Mouse (Mus musculus): ENCODE data around the gene Kctd14. TPM values are rescaled to one million over a fixed set of nuclear protein-coding genes. Genes with fewer than 3 reads are reported as not detected.

Gene Kctd14
- polyA plus RNA-seq, 1 experiment: not detected

GRCm38 (mm10) chr7:97416906-97417777 is 34.0 kb upstream of the Kctd14 start, which contains the start of gene Thrsp:
Thrsp (minus strand) TSS chr7:97417730.
- Histone ChIP-seq H3K4me1 (ENCODE audit: control insufficient read depth, insufficient read depth, low read length) (peaks cover 12% of the 10 kb centered on the region; the same call in 1 of the 2 replicates), H3K4me3 (ENCODE audit: insufficient read depth, low read depth, low read length) (peak within 1 kb of the TSS; percentile 27), H3K27ac (ENCODE audit: insufficient read depth, low read depth, low read length) (no peak within 1 kb of the TSS)
- TF ChIP-seq CTCF (IDR thresholded peaks at IDR 0.05; ENCODE audit: insufficient read depth, low read depth, low read length) (no peak), POLR2A (IDR thresholded peaks at IDR 0.05; ENCODE audit: insufficient read depth, low read depth, low read length) (no peak)
- WGBS: 56% methylated on average over 25 of the region's 25 CpGs

GRCm38 (mm10) chr7:97418717-97419116 is 32.4 kb upstream of the Kctd14 start:
- peaks cover 8% of the 10 kb centered on the region; the same call in 1 of the 2 replicates for H3K4me1 ChIP-seq (ENCODE audit: control insufficient read depth, insufficient read depth, low read length)
- H3K27ac ChIP-seq (ENCODE audit: insufficient read depth, low read depth, low read length): no peak overlapping the region
- WGBS: 68% methylated on average over 5 of the region's 5 CpGs
- no peak overlapping the region for H3K4me3 ChIP-seq (ENCODE audit: insufficient read depth, low read depth, low read length)
- no peak for TF ChIP-seq POLR2A (IDR thresholded peaks at IDR 0.05; ENCODE audit: insufficient read depth, low read depth, low read length)
- no peak for TF ChIP-seq CTCF (IDR thresholded peaks at IDR 0.05; ENCODE audit: insufficient read depth, low read depth, low read length)

GRCm38 (mm10) chr7:97419163-97419562 is 32.0 kb upstream of the Kctd14 start:
- no peak overlapping the region for H3K27ac ChIP-seq (ENCODE audit: insufficient read depth, low read depth, low read length)
- H3K4me3 ChIP-seq (ENCODE audit: insufficient read depth, low read depth, low read length): no peak overlapping the region
- WGBS: 86% methylated on average over 5 of the region's 5 CpGs
- H3K4me1 ChIP-seq (ENCODE audit: control insufficient read depth, insufficient read depth, low read length): peaks cover 8% of the 10 kb centered on the region; the same call in 1 of the 2 replicates
- TF ChIP-seq POLR2A (IDR thresholded peaks at IDR 0.05; ENCODE audit: insufficient read depth, low read depth, low read length) (no peak), CTCF (IDR thresholded peaks at IDR 0.05; ENCODE audit: insufficient read depth, low read depth, low read length) (no peak)

GRCm38 (mm10) chr7:97420406-97420805 is 30.7 kb upstream of the Kctd14 start:
- Histone ChIP-seq H3K4me1 (ENCODE audit: control insufficient read depth, insufficient read depth, low read length) (peaks cover 8% of the 10 kb centered on the region), H3K4me3 (ENCODE audit: insufficient read depth, low read depth, low read length) (no peak overlapping the region), H3K27ac (ENCODE audit: insufficient read depth, low read depth, low read length) (no peak overlapping the region)
- WGBS: 73% methylated on average over 1 of the region's 1 CpGs
- TF ChIP-seq POLR2A (IDR thresholded peaks at IDR 0.05; ENCODE audit: insufficient read depth, low read depth, low read length) (no peak), CTCF (IDR thresholded peaks at IDR 0.05; ENCODE audit: insufficient read depth, low read depth, low read length) (no peak)

GRCm38 (mm10) chr7:97420958-97421651 is 30.0 kb upstream of the Kctd14 start:
- 68% methylated on average over 8 of the region's 8 CpGs for WGBS
- no peak overlapping the region for H3K27ac ChIP-seq (ENCODE audit: insufficient read depth, low read depth, low read length)
- no peak for TF ChIP-seq CTCF (IDR thresholded peaks at IDR 0.05; ENCODE audit: insufficient read depth, low read depth, low read length)
- TF ChIP-seq POLR2A (IDR thresholded peaks at IDR 0.05; ENCODE audit: insufficient read depth, low read depth, low read length): no peak

GRCm38 (mm10) chr7:97423754-97424153 is 27.4 kb upstream of the Kctd14 start:
- H3K27ac ChIP-seq (ENCODE audit: insufficient read depth, low read depth, low read length): no peak overlapping the region
- TF ChIP-seq CTCF (IDR thresholded peaks at IDR 0.05; ENCODE audit: insufficient read depth, low read depth, low read length): no peak
- TF ChIP-seq POLR2A (IDR thresholded peaks at IDR 0.05; ENCODE audit: insufficient read depth, low read depth, low read length): no peak
- H3K4me1 ChIP-seq (ENCODE audit: control insufficient read depth, insufficient read depth, low read length): peaks cover 10% of the 10 kb centered on the region
- 67% methylated on average over 5 of the region's 5 CpGs for WGBS
- no peak overlapping the region for H3K4me3 ChIP-seq (ENCODE audit: insufficient read depth, low read depth, low read length)

More at GRCm38 (mm10) chr7:97420958-97421651, 30.0 kb upstream of the Kctd14 start:
- Histone ChIP-seq H3K4me1 (ENCODE audit: control insufficient read depth, insufficient read depth, low read length) (peaks cover 8% of the 10 kb centered on the region), H3K4me3 (ENCODE audit: insufficient read depth, low read depth, low read length) (no peak overlapping the region)

- no peak overlapping the region for H3K4me3 ChIP-seq (ENCODE audit: insufficient read depth, low read depth, low read length)
- H3K27ac ChIP-seq (ENCODE audit: insufficient read depth, low read depth, low read length): no peak overlapping the region
- 8% methylated on average over 12 of the region's 12 CpGs for WGBS
- TF ChIP-seq CTCF (IDR thresholded peaks at IDR 0.05; ENCODE audit: insufficient read depth, low read depth, low read length) (peak; percentile 94), POLR2A (IDR thresholded peaks at IDR 0.05; ENCODE audit: insufficient read depth, low read depth, low read length) (no peak)
- H3K4me1 ChIP-seq (ENCODE audit: control insufficient read depth, insufficient read depth, low read length): peaks cover 8% of the 10 kb centered on the region
These were observed 26.4 kb upstream of the Kctd14 start for GRCm38 (mm10) chr7:97424621-97425245.

GRCm38 (mm10) chr7:97426566-97426965 is 24.6 kb upstream of the Kctd14 start:
- Histone ChIP-seq H3K27ac (ENCODE audit: insufficient read depth, low read depth, low read length) (0 out of 2 replicates have a peak overlapping the region, but pooled peaks have one; percentile 8), H3K4me1 (ENCODE audit: control insufficient read depth, insufficient read depth, low read length) (peaks cover 10% of the 10 kb centered on the region), H3K4me3 (ENCODE audit: insufficient read depth, low read depth, low read length) (no peak overlapping the region)
- 57% methylated on average over 6 of the region's 6 CpGs for WGBS
- TF ChIP-seq POLR2A (IDR thresholded peaks at IDR 0.05; ENCODE audit: insufficient read depth, low read depth, low read length) (no peak), CTCF (IDR thresholded peaks at IDR 0.05; ENCODE audit: insufficient read depth, low read depth, low read length) (no peak)
